Mouse (Mus musculus) embryonic facial prominence, embryonic 11.5 days (tissue): ENCODE data around the gene Trim69. TPM values are rescaled to one million over a fixed set of nuclear protein-coding genes. Genes with fewer than 3 reads are reported as not detected.

Experiments used
- ATAC-seq: fragments of 200-750 bp; cut with Nextera tagmentation; replicated peaks from 2 replicates; pipeline ENCODE4 v1.8.0; 2017; ENCODE audit warnings: low read depth; ENCODE audit not compliant: insufficient number of reproducible peaks, low FRiP score, low TSS enrichment
- DNase-seq: peaks from one replicate; pipeline ENCODE4 v3.0.0-alpha.2; 2015; ENCODE audit warnings: low spot score
- H3K27ac ChIP-seq: fragments of 300-500 bp; sonication (generic); replicated peaks from 2 replicates; pipeline ENCODE4 v1.5.1; 2014; ENCODE audit warnings: mild to moderate bottlenecking, low read depth, low read length, control low read depth
- H3K27me3 ChIP-seq: fragments of 300-500 bp; sonication (generic); 2 replicates; pipeline ENCODE4 v1.6.1; 2014; ENCODE audit warnings: mild to moderate bottlenecking, low read length, moderate library complexity, mixed read lengths; ENCODE audit not compliant: control insufficient read depth, insufficient read depth
- H3K36me3 ChIP-seq: fragments of 300-500 bp; sonication (generic); replicated peaks from 2 replicates; pipeline ENCODE4 v1.6.1; 2014; ENCODE audit warnings: low read depth, mild to moderate bottlenecking, low read length, moderate library complexity, mixed read lengths; ENCODE audit not compliant: control insufficient read depth, insufficient read depth
- H3K4me1 ChIP-seq: fragments of 300-500 bp; sonication (generic); 2 replicates; pipeline ENCODE4 v1.6.1; 2014; ENCODE audit warnings: low read length, mixed read lengths; ENCODE audit not compliant: control insufficient read depth, insufficient read depth
- H3K4me2 ChIP-seq: fragments of 300-500 bp; sonication (generic); 2 replicates; pipeline ENCODE4 v1.6.1; 2014; ENCODE audit warnings: low read depth, mild to moderate bottlenecking, control low read depth, low read length, moderate library complexity
- H3K4me3 ChIP-seq: fragments of 300-500 bp; sonication (generic); 2 replicates; pipeline ENCODE4 v1.5.1; 2014; ENCODE audit warnings: low read depth, low read length, control low read depth
- H3K9ac ChIP-seq: fragments of 300-500 bp; sonication (generic); replicated peaks from 2 replicates; pipeline ENCODE4 v1.6.1; 2014; ENCODE audit warnings: mild to moderate bottlenecking, control low read depth, low read length
- H3K9me3 ChIP-seq: fragments of 300-500 bp; sonication (generic); replicated peaks from 2 replicates; pipeline ENCODE4 v1.6.1; 2016; ENCODE audit warnings: mild to moderate bottlenecking, low read length, inconsistent platforms, mixed read lengths; ENCODE audit not compliant: control insufficient read depth
- WGBS: fragments of 180-500 bp; shearing (Covaris S2); extraction: QIAGEN DNeasy Blood & Tissue Kit; methylation state at CpG from one replicate; pipeline ENCODE4 v1.1.7; 2014; 5-methylcytosine and 5-hydroxymethylcytosine counted together
- polyA plus RNA-seq: library from polyadenylated mRNA; unstranded; fragments of >200 nt; fragmentation: Nextera tagmentation; extraction: Ambion mirVana; gene quantifications from 2 replicates; pipeline ENCODE4 v1.2.1, GENCODE M21; 2014

Gene Trim69
- polyA plus RNA-seq, 1 experiment from 2014 or later = not detected

- Histone ChIP-seq H3K4me3 (no peak overlapping the region), H3K9me3 (no peaks in the 10 kb centered on the region), H3K36me3 (no peaks in the 10 kb centered on the region), H3K4me2 (no peak overlapping the region), H3K9ac (no peak overlapping the region), H3K27me3 (no peaks in the 10 kb centered on the region), H3K4me1 (no peaks in the 10 kb centered on the region), H3K27ac (no peak overlapping the region)
- ATAC-seq (no peak), DNase-seq (no peak)
- WGBS = 88% methylated on average over 4 of the region's 4 CpGs
Observed at GRCm38 (mm10) chr2:122156051-122156700, 4.3 kb upstream of the Trim69 start.

DNA sequence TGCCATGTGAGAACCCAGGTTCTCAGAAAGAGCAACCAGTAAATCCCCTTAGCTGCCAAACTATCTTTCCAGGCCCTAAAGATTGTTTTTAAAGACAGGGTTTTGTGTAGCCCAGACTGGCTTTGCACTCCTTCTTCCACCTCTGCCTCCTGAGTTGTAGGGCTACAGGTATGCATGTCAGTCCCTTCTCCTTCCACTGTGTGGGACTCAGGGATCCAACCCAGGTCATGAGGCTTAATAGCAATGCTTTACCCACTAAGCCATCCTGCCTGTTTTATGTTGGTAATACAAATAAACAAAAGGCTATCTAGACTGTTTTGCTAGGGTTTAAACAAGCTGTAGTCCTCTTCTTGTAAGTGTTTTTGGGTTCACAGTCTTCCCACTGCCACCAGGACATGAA, 2.9 kb upstream of the Trim69 start:
- Histone ChIP-seq H3K36me3 (no peaks in the 10 kb centered on the region), H3K9ac (no peak overlapping the region), H3K27ac (no peak overlapping the region), H3K9me3 (no peaks in the 10 kb centered on the region), H3K27me3 (no peaks in the 10 kb centered on the region), H3K4me2 (no peak overlapping the region), H3K4me3 (no peak overlapping the region), H3K4me1 (no peaks in the 10 kb centered on the region)
- ATAC-seq (no peak), DNase-seq (no peak)

GRCm38 (mm10) chr2:122158362-122158802, 2.1 kb upstream of the Trim69 start:
- H3K9ac ChIP-seq = no peak overlapping the region
- ATAC-seq (no peak), DNase-seq (no peak)
- no peak overlapping the region for H3K4me3 ChIP-seq
- H3K4me1 ChIP-seq = no peaks in the 10 kb centered on the region
- no peak overlapping the region for H3K4me2 ChIP-seq
- no peaks in the 10 kb centered on the region for H3K9me3 ChIP-seq
- H3K27ac ChIP-seq = no peak overlapping the region
- no peaks in the 10 kb centered on the region for H3K36me3 ChIP-seq
- H3K27me3 ChIP-seq = no peaks in the 10 kb centered on the region
- 64% methylated on average over 6 of the region's 6 CpGs for WGBS

GRCm38 (mm10) chr2:122159667-122160066, 833 bp upstream of the Trim69 start:
- 84% methylated on average over 6 of the region's 6 CpGs for WGBS
- no peak for DNase-seq

GRCm38 (mm10) chr2:122161542-122161941, 1.0 kb downstream of the Trim69 start:
- Histone ChIP-seq H3K9me3 (no peaks in the 10 kb centered on the region), H3K4me1 (no peaks in the 10 kb centered on the region)
- 49% methylated on average over 4 of the region's 4 CpGs for WGBS

More at GRCm38 (mm10) chr2:122159667-122160066, 833 bp upstream of the Trim69 start:
- ATAC-seq = no peak
- Histone ChIP-seq H3K9me3 (no peaks in the 10 kb centered on the region), H3K4me3 (no peak overlapping the region), H3K9ac (no peak overlapping the region), H3K4me2 (no peak overlapping the region), H3K27me3 (no peaks in the 10 kb centered on the region), H3K27ac (no peak overlapping the region), H3K4me1 (no peaks in the 10 kb centered on the region), H3K36me3 (no peaks in the 10 kb centered on the region)

GRCm38 (mm10) chr2:122162529-122162928, 2.0 kb downstream of the Trim69 start:
- Histone ChIP-seq H3K27me3 (no peaks in the 10 kb centered on the region), H3K4me3 (no peak overlapping the region), H3K9me3 (no peaks in the 10 kb centered on the region), H3K4me2 (no peak overlapping the region), H3K27ac (no peak overlapping the region), H3K4me1 (no peaks in the 10 kb centered on the region), H3K36me3 (no peaks in the 10 kb centered on the region), H3K9ac (no peak overlapping the region)
- 81% methylated on average over 2 of the region's 2 CpGs for WGBS
- no peak for DNase-seq
- no peak for ATAC-seq

More at GRCm38 (mm10) chr2:122161542-122161941, 1.0 kb downstream of the Trim69 start:
- H3K27me3 ChIP-seq = no peaks in the 10 kb centered on the region
- H3K4me2 ChIP-seq = no peak overlapping the region
- H3K4me3 ChIP-seq = no peak overlapping the region
- ATAC-seq = no peak
- no peak overlapping the region for H3K27ac ChIP-seq
- DNase-seq = no peak
- H3K9ac ChIP-seq = no peak overlapping the region
- H3K36me3 ChIP-seq = no peaks in the 10 kb centered on the region

GRCm38 (mm10) chr2:122163430-122164195, 3.1 kb downstream of the Trim69 start:
- ATAC-seq (no peak), DNase-seq (no peak)
- H3K36me3 ChIP-seq = no peaks in the 10 kb centered on the region
- H3K4me2 ChIP-seq = no peak overlapping the region
- no peak overlapping the region for H3K27ac ChIP-seq
- H3K9me3 ChIP-seq = no peaks in the 10 kb centered on the region
- no peak overlapping the region for H3K4me3 ChIP-seq
- no peaks in the 10 kb centered on the region for H3K4me1 ChIP-seq
- WGBS = 71% methylated on average over 13 of the region's 13 CpGs
- H3K27me3 ChIP-seq = no peaks in the 10 kb centered on the region
- H3K9ac ChIP-seq = no peak overlapping the region

- no peaks in the 10 kb centered on the region for H3K36me3 ChIP-seq
- no peak overlapping the region for H3K9ac ChIP-seq
- no peaks in the 10 kb centered on the region for H3K27me3 ChIP-seq
- DNase-seq (no peak), ATAC-seq (no peak)
- no peak overlapping the region for H3K4me3 ChIP-seq
- H3K4me2 ChIP-seq = no peak overlapping the region
- no peaks in the 10 kb centered on the region for H3K4me1 ChIP-seq
- H3K9me3 ChIP-seq = no peaks in the 10 kb centered on the region
- H3K27ac ChIP-seq = no peak overlapping the region
- 84% methylated on average over 11 of the region's 11 CpGs for WGBS
Observed at GRCm38 (mm10) chr2:122164293-122164692, 3.8 kb downstream of the Trim69 start.
